Mouse (Mus musculus) lung, adult 2 months (tissue): ENCODE results near the gene Abhd12b.

ENCODE experiments used
- CTCF ChIP-seq: fragments of 200-500 bp; IDR thresholded peaks from 2 replicates; pipeline ENCODE4 v1.5.1; 2011; ENCODE audit warnings: mild to moderate bottlenecking, low read length, control low read depth; ENCODE audit not compliant: insufficient read depth
- POLR2A ChIP-seq: fragments of 200-500 bp; IDR thresholded peaks from 2 replicates; pipeline ENCODE4 v1.6.1; 2011; ENCODE audit warnings: low read depth, mild to moderate bottlenecking, control low read depth, low read length, borderline replicate concordance; ENCODE audit errors: extremely low read depth

- TF ChIP-seq CTCF (no peak), POLR2A (no peak)
Observed at GRCm38 (mm10) chr12:70113351-70113750, 40.6 kb upstream of the Abhd12b start, which contains the start of gene Nin.
